Mouse (Mus musculus) spleen, adult 2 months (tissue): ENCODE measurements at regions not wholly inside any gene's neighbourhood (a gene's known extent, or its start where the extent isn't known, plus 50 kb on each side); places are given as distances from the start of the nearest gene placed in this dataset.

ENCODE experiments used
- CTCF ChIP-seq: fragments of 200-500 bp; IDR thresholded peaks from 2 replicates; pipeline ENCODE4 v1.5.1; 2011; ENCODE audit warnings: mild to moderate bottlenecking, inconsistent platforms; ENCODE audit not compliant: insufficient read depth, insufficient read length, insufficient replicate concordance; ENCODE audit errors: extremely low read depth
- POLR2A ChIP-seq: fragments of 200-500 bp; IDR thresholded peaks from 2 replicates; pipeline ENCODE4 v1.6.1; 2011; ENCODE audit warnings: low read depth, low read length, inconsistent platforms

DNA sequence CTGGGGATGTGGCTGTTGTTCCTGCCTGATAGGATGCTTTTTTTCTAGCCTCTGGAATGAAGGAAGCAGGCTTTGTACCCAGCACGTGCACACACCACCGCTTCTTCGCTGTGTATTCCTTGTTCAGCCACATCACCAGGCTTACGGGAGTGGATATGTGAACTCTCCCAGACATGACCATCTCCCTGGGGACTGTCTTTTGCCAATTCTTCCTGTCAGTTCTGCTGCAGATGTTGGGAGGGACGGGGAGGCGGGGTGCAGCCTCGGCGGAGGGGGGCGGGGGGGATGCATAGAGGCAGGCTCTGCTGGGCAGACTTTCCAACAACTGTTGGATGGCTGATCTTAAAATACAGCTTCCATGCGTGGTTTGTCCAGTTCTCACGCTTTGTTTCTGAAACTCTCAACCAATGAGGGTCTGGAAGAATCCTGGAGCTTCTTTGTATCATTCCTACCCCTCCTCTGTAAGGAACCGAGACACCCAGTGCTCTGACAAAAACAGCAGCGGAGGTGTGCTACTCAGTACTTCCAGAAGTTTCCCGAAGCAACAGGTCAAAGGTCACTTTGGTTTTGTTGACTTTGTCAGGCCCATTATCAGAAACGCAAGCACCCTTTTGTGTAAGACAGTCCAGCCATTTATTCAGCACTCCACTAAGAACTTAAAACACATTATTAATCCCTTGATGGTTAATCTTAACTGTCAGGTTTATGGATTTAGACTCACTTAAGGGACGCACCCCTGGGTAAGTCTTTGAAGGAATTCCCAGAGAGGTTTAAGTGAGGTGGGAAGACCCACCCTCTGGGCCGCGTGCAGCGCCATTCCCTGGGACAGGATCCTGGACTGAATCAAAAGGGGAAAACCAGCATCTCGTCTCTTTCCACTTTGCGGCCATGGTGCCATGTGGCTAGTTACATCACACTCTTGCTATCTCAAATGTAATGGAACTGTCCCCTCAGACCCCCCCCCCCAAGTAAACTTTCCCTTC, 476.5 kb upstream of the Tbx3 start:
- no peak for TF ChIP-seq POLR2A
- TF ChIP-seq CTCF = no peak
